Mouse (Mus musculus) intestine, embryonic 16.5 days (tissue): ENCODE measurements around the gene Rad50. TPM values are rescaled to one million over a fixed set of nuclear protein-coding genes. Genes with fewer than 3 reads are reported as not detected.

ENCODE experiments used
- ATAC-seq: fragments of 200-750 bp; cut with Nextera tagmentation; 2 replicates; pipeline ENCODE4 v1.8.0; 2017; ENCODE audit warnings: moderate TSS enrichment, moderate library complexity
- H3K27ac ChIP-seq: fragments of 300-500 bp; sonication (generic); 2 replicates; pipeline ENCODE4 v1.5.1; 2014; ENCODE audit warnings: mild to moderate bottlenecking, low read length
- H3K27me3 ChIP-seq: fragments of 300-500 bp; sonication (generic); replicated peaks from 2 replicates; pipeline ENCODE4 v1.6.1; 2014; ENCODE audit warnings: low read length, control low read depth, mixed read lengths; ENCODE audit not compliant: control insufficient read depth, insufficient read depth
- H3K36me3 ChIP-seq: fragments of 300-500 bp; sonication (generic); 2 replicates; pipeline ENCODE4 v1.6.1; 2014; ENCODE audit warnings: low read length, control low read depth; ENCODE audit not compliant: control insufficient read depth, insufficient read depth
- H3K4me1 ChIP-seq: fragments of 300-500 bp; sonication (generic); 2 replicates; pipeline ENCODE4 v1.6.1; 2014; ENCODE audit warnings: low read length, control low read depth, mixed read lengths; ENCODE audit not compliant: control insufficient read depth, insufficient read depth
- H3K4me2 ChIP-seq: fragments of 300-500 bp; sonication (generic); 2 replicates; pipeline ENCODE4 v1.6.1; 2014; ENCODE audit warnings: low read depth, low read length, control low read depth
- H3K4me3 ChIP-seq: fragments of 300-500 bp; sonication (generic); 2 replicates; pipeline ENCODE4 v1.5.1; 2014; ENCODE audit warnings: mild to moderate bottlenecking, low read length
- H3K9ac ChIP-seq: fragments of 300-500 bp; sonication (generic); 2 replicates; pipeline ENCODE4 v1.6.1; 2014; ENCODE audit warnings: low read depth, low read length
- H3K9me3 ChIP-seq: fragments of 300-500 bp; sonication (generic); 2 replicates; pipeline ENCODE4 v1.6.1; 2016; ENCODE audit warnings: low read length, control low read depth; ENCODE audit not compliant: control insufficient read depth
- whole genome bisulfite sequencing: fragments of 180-500 bp; shearing (Covaris S2); extraction: QIAGEN DNeasy Blood & Tissue Kit; methylation state at CpG from one replicate; pipeline ENCODE4 v1.1.7; 2014; 5-methylcytosine and 5-hydroxymethylcytosine counted together
- polyA plus RNA-seq: library from polyadenylated mRNA; unstranded; fragments of >200 nt; fragmentation: Nextera tagmentation; extraction: Ambion mirVana; gene quantifications from 2 replicates; pipeline ENCODE4 v1.2.1, GENCODE M21; 2015

Gene Rad50
- 24.8 and 28.5 TPM in 2 replicates for polyA plus RNA-seq

GRCm38 (mm10) chr11:53706934-53707717 lies at the start of gene Rad50:
Rad50 (minus strand) TSS chr11:53707319.
- Histone ChIP-seq H3K4me3 (peak within 1 kb of the TSS; percentile 73), H3K4me2 (peak within 1 kb of the TSS; percentile 73), H3K4me1 (no peaks in the 10 kb centered on the region), H3K27ac (peak within 1 kb of the TSS; percentile 81), H3K9ac (peak within 1 kb of the TSS; percentile 77), H3K27me3 (no peaks in the 10 kb centered on the region), H3K36me3 (no peaks in the 10 kb centered on the region), H3K9me3 (no peaks in the 10 kb centered on the region)
- 4% methylated on average over 55 of the region's 55 CpGs for WGBS
- peak; percentile 96 for ATAC-seq

GRCm38 (mm10) chr11:53755011-53755595 lies 48.0 kb upstream of the Rad50 start:
- WGBS: 76% methylated on average over 12 of the region's 12 CpGs
- H3K9ac ChIP-seq: no peak overlapping the region

GRCm38 (mm10) chr11:53749716-53750352 lies 42.7 kb upstream of the Rad50 start:
- H3K4me1 ChIP-seq: no peaks in the 10 kb centered on the region
- no peak overlapping the region for H3K27ac ChIP-seq
- H3K27me3 ChIP-seq: no peaks in the 10 kb centered on the region
- H3K36me3 ChIP-seq: no peaks in the 10 kb centered on the region
- 60% methylated on average over 5 of the region's 5 CpGs for WGBS
- H3K4me3 ChIP-seq: no peak overlapping the region
- no peak overlapping the region for H3K9ac ChIP-seq
- no peaks in the 10 kb centered on the region for H3K9me3 ChIP-seq
- ATAC-seq: no peak
- no peak overlapping the region for H3K4me2 ChIP-seq

More at GRCm38 (mm10) chr11:53755011-53755595, 48.0 kb upstream of the Rad50 start:
- no peaks in the 10 kb centered on the region for H3K9me3 ChIP-seq
- H3K27ac ChIP-seq: no peak overlapping the region
- no peak for ATAC-seq
- H3K27me3 ChIP-seq: no peaks in the 10 kb centered on the region
- H3K36me3 ChIP-seq: no peaks in the 10 kb centered on the region
- H3K4me3 ChIP-seq: no peak overlapping the region
- no peak overlapping the region for H3K4me2 ChIP-seq
- peaks cover 20% of the 10 kb centered on the region for H3K4me1 ChIP-seq

- H3K4me1 ChIP-seq: no peaks in the 10 kb centered on the region
- no peak overlapping the region for H3K27ac ChIP-seq
- no peaks in the 10 kb centered on the region for H3K9me3 ChIP-seq
- no peak overlapping the region for H3K4me2 ChIP-seq
- no peaks in the 10 kb centered on the region for H3K27me3 ChIP-seq
- ATAC-seq: no peak
- WGBS: 63% methylated on average over 4 of the region's 4 CpGs
- H3K4me3 ChIP-seq: no peak overlapping the region
- no peak overlapping the region for H3K9ac ChIP-seq
- no peaks in the 10 kb centered on the region for H3K36me3 ChIP-seq
These were observed 42.2 kb upstream of the Rad50 start for GRCm38 (mm10) chr11:53749306-53749705.

GRCm38 (mm10) chr11:53748614-53749013 lies 41.5 kb upstream of the Rad50 start:
- WGBS: 89% methylated on average over 6 of the region's 6 CpGs
- no peak overlapping the region for H3K4me3 ChIP-seq
- no peaks in the 10 kb centered on the region for H3K9me3 ChIP-seq
- H3K36me3 ChIP-seq: no peaks in the 10 kb centered on the region
- ATAC-seq: no peak
- no peak overlapping the region for H3K9ac ChIP-seq
- H3K27ac ChIP-seq: no peak overlapping the region
- no peaks in the 10 kb centered on the region for H3K4me1 ChIP-seq
- no peaks in the 10 kb centered on the region for H3K27me3 ChIP-seq
- no peak overlapping the region for H3K4me2 ChIP-seq

GRCm38 (mm10) chr11:53747985-53748384 lies 40.9 kb upstream of the Rad50 start:
- no peak overlapping the region for H3K27ac ChIP-seq
- H3K9ac ChIP-seq: no peak overlapping the region
- H3K4me3 ChIP-seq: no peak overlapping the region
- H3K4me2 ChIP-seq: no peak overlapping the region
- WGBS: 89% methylated on average over 9 of the region's 9 CpGs
- H3K27me3 ChIP-seq: no peaks in the 10 kb centered on the region
- no peaks in the 10 kb centered on the region for H3K4me1 ChIP-seq
- ATAC-seq: no peak
- no peaks in the 10 kb centered on the region for H3K9me3 ChIP-seq
- no peaks in the 10 kb centered on the region for H3K36me3 ChIP-seq

GRCm38 (mm10) chr11:53745260-53745659 lies 38.1 kb upstream of the Rad50 start:
- Histone ChIP-seq H3K9me3 (no peaks in the 10 kb centered on the region), H3K4me1 (no peaks in the 10 kb centered on the region), H3K36me3 (no peaks in the 10 kb centered on the region), H3K27me3 (no peaks in the 10 kb centered on the region), H3K27ac (no peak overlapping the region), H3K4me2 (no peak overlapping the region), H3K9ac (no peak overlapping the region), H3K4me3 (no peak overlapping the region)
- no peak for ATAC-seq
- 93% methylated on average over 2 of the region's 2 CpGs for WGBS

GRCm38 (mm10) chr11:53742353-53742752 lies 35.2 kb upstream of the Rad50 start:
- Histone ChIP-seq H3K9me3 (no peaks in the 10 kb centered on the region), H3K4me2 (no peak overlapping the region), H3K4me3 (no peak overlapping the region), H3K9ac (no peak overlapping the region), H3K27me3 (no peaks in the 10 kb centered on the region), H3K36me3 (no peaks in the 10 kb centered on the region), H3K4me1 (no peaks in the 10 kb centered on the region), H3K27ac (no peak overlapping the region)
- peak; percentile 16; the same call in 1 of the 2 replicates for ATAC-seq
- 41% methylated on average over 5 of the region's 5 CpGs for WGBS

- no peak overlapping the region for H3K9ac ChIP-seq
- WGBS: 40% methylated on average over 6 of the region's 6 CpGs
- no peaks in the 10 kb centered on the region for H3K36me3 ChIP-seq
- no peak overlapping the region for H3K27ac ChIP-seq
- ATAC-seq: peak; percentile 61; the same call in 1 of the 2 replicates
- H3K4me1 ChIP-seq: no peaks in the 10 kb centered on the region
- H3K9me3 ChIP-seq: no peaks in the 10 kb centered on the region
- H3K4me2 ChIP-seq: no peak overlapping the region
- H3K4me3 ChIP-seq: no peak overlapping the region
- H3K27me3 ChIP-seq: no peaks in the 10 kb centered on the region
These were observed 30.4 kb upstream of the Rad50 start for GRCm38 (mm10) chr11:53737573-53737946.
